Mouse (Mus musculus) liver, embryonic 14.5 days (tissue): Measurements from ENCODE around the gene Espl1.

ENCODE experiments used
- CTCF ChIP-seq: IDR thresholded peaks from 2 replicates; pipeline ENCODE4 v1.5.1; 2016; ENCODE audit warnings: antibody characterized with exemption, low read depth, control low read depth
- EP300 ChIP-seq: IDR thresholded peaks from 2 replicates; pipeline ENCODE4 v1.6.1; 2016; ENCODE audit warnings: antibody characterized with exemption, low read depth

- TF ChIP-seq EP300 (no peak), CTCF (no peak)
These were observed 40.4 kb upstream of the Espl1 start for GRCm38 (mm10) chr15:102255547-102256255.
